Mouse (Mus musculus): Measurements from ENCODE around the gene Spa17.

Spa17 gene

DNA sequence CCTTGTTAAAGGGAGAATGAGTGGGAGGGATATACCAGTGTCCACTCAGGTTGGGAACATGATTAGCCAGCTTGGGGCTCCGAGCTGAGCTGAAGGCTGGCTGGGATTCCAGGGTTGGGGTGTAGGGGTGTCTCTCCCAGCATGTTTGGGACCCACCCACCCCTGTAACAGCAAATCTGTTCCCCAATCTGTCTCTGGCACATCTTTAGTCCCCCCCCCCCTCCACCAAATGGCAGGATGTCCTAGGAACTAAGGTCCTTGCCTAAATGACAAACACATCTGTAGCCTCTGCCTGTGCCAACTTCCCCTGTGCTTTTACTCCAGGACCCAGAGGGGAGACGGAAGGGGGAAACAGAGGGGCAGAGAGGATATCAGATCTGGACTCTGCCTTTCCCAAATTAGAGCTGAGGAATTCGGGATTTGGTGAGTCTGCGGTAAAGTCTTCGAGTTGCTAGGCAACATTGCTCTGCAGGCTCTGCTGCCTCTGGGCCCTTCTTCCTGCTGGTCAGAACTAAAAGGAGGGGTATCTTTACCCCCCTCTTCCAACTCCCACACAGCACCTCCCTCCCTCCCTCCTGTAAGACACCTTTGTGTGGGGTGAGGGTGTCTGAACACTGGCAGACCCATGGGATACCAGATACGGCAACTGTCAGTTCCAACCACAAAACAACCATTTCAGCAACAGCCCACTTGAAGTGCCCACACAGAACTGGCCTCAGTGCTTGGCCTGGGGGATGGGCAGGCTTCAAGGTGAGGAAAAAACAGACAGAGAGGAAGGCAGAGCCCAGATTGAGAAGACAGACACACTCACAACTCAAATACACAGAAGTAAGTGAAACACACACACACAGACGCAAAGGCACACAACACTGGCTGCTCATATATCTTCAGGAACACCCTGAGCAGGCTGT lies 58.4 kb downstream of the Spa17 start, which contains the start of gene Siae:
Gene Siae, plus strand, starts transcription at position 861 of the 911 bp plus-strand sequence.
- no peak for DNase-seq

DNA sequence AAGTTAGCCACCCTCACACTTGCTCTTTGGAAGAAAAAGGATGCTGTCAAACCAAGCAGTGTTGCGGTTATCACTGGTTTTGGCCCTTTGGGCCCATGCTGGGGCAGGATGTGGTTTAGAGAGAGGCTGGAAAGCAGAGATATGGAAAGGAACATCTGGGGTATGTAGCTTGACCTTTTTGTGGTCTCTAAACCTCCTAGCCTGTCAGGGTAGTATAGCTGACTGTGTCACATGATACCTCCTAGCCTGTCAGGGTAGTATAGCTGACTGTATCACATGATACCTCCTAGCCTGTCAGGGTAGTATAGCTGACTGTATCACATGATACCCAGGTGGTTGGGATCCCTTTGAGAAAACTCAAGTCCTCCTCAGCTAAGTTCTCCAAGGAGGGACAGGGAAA lies 59.2 kb downstream of the Spa17 start:
- DNase-seq = no peak

Data from cerebellum, adult 9-11 months (tissue).